ENCODE assay signal across 26 mouse cellular contexts in genomic region chr12:73694690-73695089, GRCm38 (mm10).
DNase-seq lines count a peak whose midpoint lies in the region; ATAC-seq lines count a peak whose summit lies in the region.
"Had no signal": no experiment of that assay in that cellular context is flagged by ENCODE, and none has a peak within 500 bp of the region (broad histone marks: within the 10 kb centered on the region; RNA-seq: fewer than 3 reads in every experiment).

No protein-coding gene starts in this region.

- no peak overlapping the region for H3K4me3 ChIP-seq in heart, embryonic 12.5 days
- no peak overlapping the region for H3K4me3 ChIP-seq in lung, embryonic 16.5 days (ENCODE audit: low read length)
- H3K4me3 ChIP-seq: embryonic facial prominence, embryonic 15.5 days; erythroblast, embryonic 14.5 days; forebrain, embryonic 10.5 days; forebrain, embryonic 15.5 days; heart, embryonic 10.5 days; heart, embryonic 15.5 days; hindbrain, embryonic 10.5 days had no signal

- no peaks in the 10 kb centered on the region for H3K36me3 ChIP-seq in heart, embryonic 12.5 days
- H3K36me3 ChIP-seq in lung, embryonic 16.5 days (ENCODE audit: control insufficient read depth, insufficient read depth, low read length) = no peaks in the 10 kb centered on the region
- H3K36me3 ChIP-seq: embryonic facial prominence, embryonic 15.5 days; forebrain, embryonic 10.5 days; forebrain, embryonic 15.5 days; heart, embryonic 10.5 days; heart, embryonic 15.5 days; hindbrain, embryonic 10.5 days had no signal

- H3K9me3 ChIP-seq in heart, embryonic 12.5 days (replicated peaks) = no peaks in the 10 kb centered on the region
- no peaks in the 10 kb centered on the region for H3K9me3 ChIP-seq in lung, embryonic 16.5 days (ENCODE audit: control insufficient read depth, low read length)
- H3K9me3 ChIP-seq: embryonic facial prominence, embryonic 15.5 days; forebrain, embryonic 10.5 days; forebrain, embryonic 15.5 days; heart, embryonic 10.5 days; heart, embryonic 15.5 days; hindbrain, embryonic 10.5 days had no signal

- ATAC-seq in heart, embryonic 12.5 days (ENCODE audit: insufficient number of reproducible peaks, low FRiP score) = no peak
- peak; percentile 80 for ATAC-seq in lung, embryonic 16.5 days (ENCODE audit: low read depth)
- ATAC-seq: activated CD4-positive, CD25-positive, alpha-beta regulatory T cell, adult 4 months; CD4-positive, CD25-positive, alpha-beta regulatory T cell, adult 4 months; forebrain, embryonic 15.5 days; Patski had no signal

- H3K27ac ChIP-seq in heart, embryonic 12.5 days (ENCODE audit: poor library complexity, severe bottlenecking) = no peak overlapping the region
- peak overlapping the region; percentile 53 for H3K27ac ChIP-seq in lung, embryonic 16.5 days (ENCODE audit: low read length)
- H3K27ac ChIP-seq: embryonic facial prominence, embryonic 15.5 days; forebrain, embryonic 10.5 days; forebrain, embryonic 15.5 days; heart, embryonic 10.5 days; heart, embryonic 15.5 days; hindbrain, embryonic 10.5 days; hindbrain, embryonic 14.5 days had no signal

- no peak for DNase-seq in heart, postnatal 25 days (ENCODE audit: low spot score)
- no peak for DNase-seq in lung, postnatal 14 days
- peak; percentile 39 to 53 for DNase-seq in natural killer cell, adult 2 months (ENCODE audit: low spot score in 2 of 2)
- no peak for DNase-seq in frontal cortex, postnatal 25 days (ENCODE audit: low spot score in 2 of 2)
- DNase-seq in right cerebral cortex, postnatal 4 days = no peak
- DNase-seq: adrenal gland, postnatal 14 days; B cell, adult 2 months; cerebellum, adult 2 months; cerebellum, postnatal 10 days; embryo, embryonic 11 days; gastrocnemius, postnatal 10 days; heart, adult 18-20 months; heart, postnatal 14 days had no signal

- peaks cover 9% of the 10 kb centered on the region for H3K4me1 ChIP-seq in heart, embryonic 12.5 days (replicated peaks)
- peaks cover 8% of the 10 kb centered on the region; the same call in 1 of the 2 replicates for H3K4me1 ChIP-seq in lung, embryonic 16.5 days (replicated peaks; ENCODE audit: control insufficient read depth, insufficient read depth, low read length)
- H3K4me1 ChIP-seq: hindbrain, embryonic 10.5 days had no signal

- intact Hi-C loops in heart, postnatal 25 days (cut with DNase I) = no loop called here

- H3K9ac ChIP-seq in heart, embryonic 12.5 days = peak overlapping the region; percentile 1; the same call in 1 of the 2 replicates
- H3K9ac ChIP-seq in lung, embryonic 16.5 days (ENCODE audit: low read length) = peak overlapping the region; percentile 23; the same call in 1 of the 2 replicates
- H3K9ac ChIP-seq: embryonic facial prominence, embryonic 15.5 days; forebrain, embryonic 15.5 days; heart, embryonic 15.5 days; hindbrain, embryonic 14.5 days had no signal

- no peak overlapping the region for H3K4me2 ChIP-seq in heart, embryonic 12.5 days
- H3K4me2 ChIP-seq in lung, embryonic 16.5 days (ENCODE audit: low read depth, low read length) = no peak overlapping the region
- H3K4me2 ChIP-seq: embryonic facial prominence, embryonic 15.5 days; forebrain, embryonic 15.5 days; heart, embryonic 15.5 days; hindbrain, embryonic 14.5 days had no signal

- WGBS in heart, embryonic 12.5 days = 66% methylated on average over 13 of the region's 13 CpGs
- WGBS in lung, embryonic 16.5 days = 38% methylated on average over 13 of the region's 13 CpGs

- no peaks in the 10 kb centered on the region for H3K27me3 ChIP-seq in heart, embryonic 12.5 days (replicated peaks)
- H3K27me3 ChIP-seq in lung, embryonic 16.5 days (ENCODE audit: control insufficient read depth, insufficient read depth, low read depth, low read length) = no peaks in the 10 kb centered on the region
- H3K27me3 ChIP-seq: embryonic facial prominence, embryonic 15.5 days; forebrain, embryonic 15.5 days; heart, embryonic 15.5 days had no signal

Comparison
In these comparisons a context has a peak if more than half of its experiments do, and no peak if none do; other contexts are left out.
1. DNase-seq: peak in natural killer cell, adult 2 months (2 of 2); none in heart, postnatal 25 days (single experiment), lung, postnatal 14 days (single experiment), frontal cortex, postnatal 25 days (0 of 2) and right cerebral cortex, postnatal 4 days (single experiment).